Mouse (Mus musculus): ENCODE data around the gene Theg. TPM values are rescaled to one million over a fixed set of nuclear protein-coding genes. Genes with fewer than 3 reads are reported as not detected.
A peak's percentile ranks its signal among the peaks of the same experiment; 100 is the strongest.

Theg gene
- polyA plus RNA-seq, 2 experiments: not detected

DNA sequence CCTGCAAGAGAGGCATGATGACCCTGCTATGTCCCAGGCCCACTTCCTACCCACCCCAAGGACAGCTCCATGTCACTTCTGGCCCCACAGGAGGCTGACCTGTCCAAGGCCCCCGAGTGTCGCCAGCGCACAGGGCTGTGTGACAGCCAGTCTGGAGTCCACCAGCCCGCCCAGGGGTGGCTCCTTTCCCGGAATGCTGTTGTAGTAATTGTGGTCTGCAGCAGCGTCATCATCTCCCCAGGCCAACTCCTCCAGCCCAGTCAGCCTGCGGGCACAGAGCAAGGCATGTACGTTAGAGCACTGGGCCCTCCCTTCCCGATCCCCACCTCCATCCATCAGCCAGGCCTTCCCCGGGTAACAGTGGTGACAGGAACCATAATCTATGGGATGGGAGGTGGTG lies 39.0 kb upstream of the Theg start:
- DNase-seq (ENCODE audit: low spot score): no peak
- ATAC-seq (ENCODE audit: low FRiP score, low read depth): no peak
- no peak overlapping the region for H3K9ac ChIP-seq (ENCODE audit: low read depth, low read length, severe bottlenecking)

DNA sequence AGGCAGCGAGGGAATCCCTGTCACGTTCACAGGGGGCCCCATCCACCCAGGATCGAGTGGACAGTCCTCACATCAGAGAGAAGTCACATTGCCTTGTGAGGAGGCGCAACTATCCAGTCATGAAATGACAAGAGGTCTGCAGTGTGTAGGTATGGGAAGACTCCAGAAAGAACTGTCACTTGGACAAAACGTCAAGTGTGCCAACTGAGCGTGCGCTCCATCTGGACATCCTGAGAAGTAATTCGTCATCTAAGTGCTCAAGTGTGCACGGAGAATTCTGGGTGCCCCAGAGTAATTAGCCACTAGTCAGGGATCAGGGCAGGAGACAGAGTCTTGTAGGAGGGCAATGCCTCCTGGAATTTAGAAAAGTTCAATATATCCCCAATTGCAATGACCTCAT lies 38.3 kb upstream of the Theg start:
- no peaks in the 10 kb centered on the region for H3K27me3 ChIP-seq (ENCODE audit: control insufficient read depth, insufficient read depth, low read length)
- H3K4me2 ChIP-seq (replicated peaks; ENCODE audit: low read depth, low read length, severe bottlenecking): no peak overlapping the region
- ATAC-seq (ENCODE audit: low FRiP score, low read depth) (no peak), DNase-seq (ENCODE audit: low spot score) (no peak)
- no peaks in the 10 kb centered on the region for H3K36me3 ChIP-seq (ENCODE audit: control insufficient read depth, insufficient read depth, low read length)
- no peak overlapping the region for H3K4me3 ChIP-seq (replicated peaks; ENCODE audit: low read length)
- no peak for TF ChIP-seq POLR2A (IDR thresholded peaks at IDR 0.05; ENCODE audit: borderline replicate concordance, extremely low read depth, insufficient read depth, insufficient read length)
- H3K4me1 ChIP-seq (ENCODE audit: control insufficient read depth, insufficient read depth, low read length): no peaks in the 10 kb centered on the region
- no peaks in the 10 kb centered on the region for H3K9me3 ChIP-seq (ENCODE audit: control insufficient read depth, low read length)
- WGBS: 84% methylated on average over 9 of the region's 9 CpGs
- H3K9ac ChIP-seq (ENCODE audit: low read depth, low read length, severe bottlenecking): no peak overlapping the region
- no peak overlapping the region for H3K27ac ChIP-seq (replicated peaks; ENCODE audit: low read depth, low read length)

More for the DNA sequence above, 39.0 kb upstream of the Theg start:
- no peak overlapping the region for H3K27ac ChIP-seq (replicated peaks; ENCODE audit: low read depth, low read length)
- TF ChIP-seq POLR2A (IDR thresholded peaks at IDR 0.05; ENCODE audit: borderline replicate concordance, extremely low read depth, insufficient read depth, insufficient read length): no peak
- 83% methylated on average over 10 of the region's 10 CpGs for whole genome bisulfite sequencing
- H3K4me1 ChIP-seq (ENCODE audit: control insufficient read depth, insufficient read depth, low read length): no peaks in the 10 kb centered on the region
- no peaks in the 10 kb centered on the region for H3K9me3 ChIP-seq (ENCODE audit: control insufficient read depth, low read length)
- no peaks in the 10 kb centered on the region for H3K36me3 ChIP-seq (ENCODE audit: control insufficient read depth, insufficient read depth, low read length)
- H3K4me3 ChIP-seq (replicated peaks; ENCODE audit: low read length): no peak overlapping the region
- no peaks in the 10 kb centered on the region for H3K27me3 ChIP-seq (ENCODE audit: control insufficient read depth, insufficient read depth, low read length)
- H3K4me2 ChIP-seq (replicated peaks; ENCODE audit: low read depth, low read length, severe bottlenecking): no peak overlapping the region

DNA sequence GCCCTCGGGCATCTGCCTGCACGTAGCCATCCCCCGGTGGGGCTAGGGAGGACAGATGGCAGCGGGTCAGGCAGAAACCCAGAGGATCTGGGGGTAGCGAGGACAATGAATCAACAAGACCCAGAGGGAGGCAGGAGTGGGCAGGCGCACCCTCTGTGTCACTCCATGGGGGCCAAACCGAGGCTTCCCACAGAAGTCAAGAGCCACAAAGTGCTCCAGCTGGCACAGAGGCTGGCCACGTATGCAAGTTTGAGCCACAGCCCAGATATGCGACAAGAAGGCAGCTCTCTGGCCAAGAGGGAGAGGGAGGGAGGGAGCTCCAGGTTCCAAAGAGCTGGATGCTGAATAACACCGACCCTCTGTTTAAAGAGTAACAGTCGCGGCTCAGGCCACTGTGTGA lies 36.8 kb upstream of the Theg start:
- 72% methylated on average over 11 of the region's 12 CpGs for WGBS
- H3K9ac ChIP-seq (ENCODE audit: low read depth, low read length, severe bottlenecking): no peak overlapping the region
- TF ChIP-seq POLR2A (IDR thresholded peaks at IDR 0.05; ENCODE audit: borderline replicate concordance, extremely low read depth, insufficient read depth, insufficient read length): no peak
- H3K4me2 ChIP-seq (replicated peaks; ENCODE audit: low read depth, low read length, severe bottlenecking): no peak overlapping the region
- DNase-seq (ENCODE audit: low spot score) (no peak), ATAC-seq (ENCODE audit: low FRiP score, low read depth) (no peak)
- H3K27me3 ChIP-seq (ENCODE audit: control insufficient read depth, insufficient read depth, low read length): no peaks in the 10 kb centered on the region
- no peaks in the 10 kb centered on the region for H3K9me3 ChIP-seq (ENCODE audit: control insufficient read depth, low read length)
- H3K36me3 ChIP-seq (ENCODE audit: control insufficient read depth, insufficient read depth, low read length): no peaks in the 10 kb centered on the region
- H3K4me3 ChIP-seq (replicated peaks; ENCODE audit: low read length): no peak overlapping the region
- no peak overlapping the region for H3K27ac ChIP-seq (replicated peaks; ENCODE audit: low read depth, low read length)
- H3K4me1 ChIP-seq (ENCODE audit: control insufficient read depth, insufficient read depth, low read length): no peaks in the 10 kb centered on the region

DNA sequence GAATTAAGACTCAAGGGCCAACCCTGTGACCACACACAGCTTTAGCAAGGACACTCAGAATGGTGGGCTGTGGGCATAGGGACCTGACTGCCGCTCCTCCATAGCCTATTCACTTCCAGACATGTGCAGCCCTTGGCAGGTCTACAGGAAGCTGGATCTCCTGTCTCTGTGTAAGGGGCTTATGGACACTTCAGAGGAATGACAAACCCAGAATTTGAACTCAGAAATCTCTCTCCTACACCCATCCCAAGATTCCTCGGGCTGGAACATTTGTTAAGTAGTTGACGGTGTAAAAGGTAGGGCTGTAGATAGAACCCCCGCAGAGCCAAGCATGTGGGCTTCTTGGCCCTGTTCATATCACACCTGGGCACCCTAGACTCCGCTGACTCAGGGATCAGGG lies 29.2 kb upstream of the Theg start:
- H3K4me3 ChIP-seq (replicated peaks; ENCODE audit: low read length): no peak overlapping the region
- H3K9ac ChIP-seq (ENCODE audit: low read depth, low read length, severe bottlenecking): no peak overlapping the region
- TF ChIP-seq POLR2A (IDR thresholded peaks at IDR 0.05; ENCODE audit: borderline replicate concordance, extremely low read depth, insufficient read depth, insufficient read length): no peak
- WGBS: 90% methylated on average over 5 of the region's 5 CpGs
- DNase-seq (ENCODE audit: low spot score) (no peak), ATAC-seq (ENCODE audit: low FRiP score, low read depth) (no peak)
- peaks cover 4% of the 10 kb centered on the region; the same call in 1 of the 2 replicates for H3K4me1 ChIP-seq (ENCODE audit: control insufficient read depth, insufficient read depth, low read length)
- H3K27me3 ChIP-seq (ENCODE audit: control insufficient read depth, insufficient read depth, low read length): peaks cover 21% of the 10 kb centered on the region
- H3K9me3 ChIP-seq (ENCODE audit: control insufficient read depth, low read length): no peaks in the 10 kb centered on the region
- H3K4me2 ChIP-seq (replicated peaks; ENCODE audit: low read depth, low read length, severe bottlenecking): no peak overlapping the region
- no peak overlapping the region for H3K27ac ChIP-seq (replicated peaks; ENCODE audit: low read depth, low read length)
- no peaks in the 10 kb centered on the region; the same call in 1 of the 2 replicates for H3K36me3 ChIP-seq (ENCODE audit: control insufficient read depth, insufficient read depth, low read length)

DNA sequence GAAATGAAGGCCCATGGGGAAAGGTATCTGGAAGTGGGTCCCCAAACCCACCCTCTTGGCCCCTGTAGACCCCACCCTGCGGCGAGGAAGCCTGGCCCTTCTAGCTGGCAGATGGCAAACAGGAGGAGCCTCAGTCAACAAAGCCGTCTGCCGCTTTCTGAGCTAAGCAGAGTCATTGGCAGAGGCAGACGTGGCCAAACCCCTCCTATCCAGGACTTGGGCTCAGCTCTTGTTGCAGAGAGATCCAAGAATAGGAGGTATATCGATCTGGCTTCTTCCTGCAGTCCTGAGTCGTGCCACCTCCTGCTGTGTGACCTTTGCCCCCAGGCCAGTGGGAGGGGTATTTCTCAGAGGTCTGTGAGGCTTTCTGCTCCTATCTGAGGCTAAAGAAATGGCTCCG lies 28.7 kb upstream of the Theg start:
- Histone ChIP-seq H3K4me3 (replicated peaks; ENCODE audit: low read length) (no peak overlapping the region), H3K27me3 (ENCODE audit: control insufficient read depth, insufficient read depth, low read length) (peaks cover 21% of the 10 kb centered on the region), H3K4me1 (ENCODE audit: control insufficient read depth, insufficient read depth, low read length) (peaks cover 4% of the 10 kb centered on the region; the same call in 1 of the 2 replicates), H3K4me2 (replicated peaks; ENCODE audit: low read depth, low read length, severe bottlenecking) (no peak overlapping the region), H3K36me3 (ENCODE audit: control insufficient read depth, insufficient read depth, low read length) (no peaks in the 10 kb centered on the region; the same call in 1 of the 2 replicates), H3K9me3 (ENCODE audit: control insufficient read depth, low read length) (no peaks in the 10 kb centered on the region), H3K27ac (replicated peaks; ENCODE audit: low read depth, low read length) (no peak overlapping the region), H3K9ac (ENCODE audit: low read depth, low read length, severe bottlenecking) (no peak overlapping the region)
- no peak for DNase-seq (ENCODE audit: low spot score)
- no peak for TF ChIP-seq POLR2A (IDR thresholded peaks at IDR 0.05; ENCODE audit: borderline replicate concordance, extremely low read depth, insufficient read depth, insufficient read length)
- WGBS: 13% methylated on average over 8 of the region's 8 CpGs
- no peak for ATAC-seq (ENCODE audit: low FRiP score, low read depth)

DNA sequence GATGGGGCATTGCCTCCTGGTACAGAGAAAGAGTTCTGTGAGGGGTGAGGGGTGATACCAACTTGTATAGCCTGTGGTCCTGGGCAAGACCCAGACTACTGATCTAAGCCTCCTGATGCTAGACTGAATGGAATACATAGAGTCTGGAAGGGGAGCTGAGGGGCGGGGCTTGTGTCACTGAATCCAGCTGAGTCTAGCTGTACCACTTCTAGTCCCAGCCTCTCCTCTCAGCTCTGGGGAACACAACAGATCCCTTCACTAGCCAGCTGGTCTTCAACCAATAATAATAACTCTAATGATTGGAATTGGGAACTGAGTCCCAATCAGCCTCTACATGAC lies 27.1 kb upstream of the Theg start:
- ATAC-seq (ENCODE audit: low FRiP score, low read depth): peak; percentile 8; the same call in 1 of the 2 replicates

More for the DNA sequence above, 27.1 kb upstream of the Theg start:
- Histone ChIP-seq H3K4me3 (replicated peaks; ENCODE audit: low read length) (peak overlapping the region; percentile 55), H3K27ac (replicated peaks; ENCODE audit: low read depth, low read length) (no peak overlapping the region), H3K4me1 (ENCODE audit: control insufficient read depth, insufficient read depth, low read length) (peaks cover 4% of the 10 kb centered on the region; the same call in 1 of the 2 replicates), H3K4me2 (replicated peaks; ENCODE audit: low read depth, low read length, severe bottlenecking) (peak overlapping the region; percentile 94), H3K27me3 (ENCODE audit: control insufficient read depth, insufficient read depth, low read length) (peaks cover 21% of the 10 kb centered on the region), H3K9ac (ENCODE audit: low read depth, low read length, severe bottlenecking) (no peak overlapping the region), H3K9me3 (ENCODE audit: control insufficient read depth, low read length) (no peaks in the 10 kb centered on the region), H3K36me3 (ENCODE audit: control insufficient read depth, insufficient read depth, low read length) (no peaks in the 10 kb centered on the region; the same call in 1 of the 2 replicates)
- WGBS: 78% methylated on average over 1 of the region's 1 CpGs
- no peak for TF ChIP-seq POLR2A (IDR thresholded peaks at IDR 0.05; ENCODE audit: borderline replicate concordance, extremely low read depth, insufficient read depth, insufficient read length)
- no peak for DNase-seq (ENCODE audit: low spot score)

Data from limb, embryonic 14.5 days (tissue).